Mouse (Mus musculus) heart, postnatal 0 days (tissue): ENCODE results near the gene Megf11.

Experiments
- CTCF ChIP-seq: IDR thresholded peaks from 2 replicates; pipeline ENCODE4 v1.5.1; 2016; ENCODE audit warnings: antibody characterized with exemption, control low read depth, low read depth
- EP300 ChIP-seq: IDR thresholded peaks from 2 replicates; pipeline ENCODE4 v1.6.1; 2016; ENCODE audit warnings: antibody characterized with exemption, low read depth

DNA sequence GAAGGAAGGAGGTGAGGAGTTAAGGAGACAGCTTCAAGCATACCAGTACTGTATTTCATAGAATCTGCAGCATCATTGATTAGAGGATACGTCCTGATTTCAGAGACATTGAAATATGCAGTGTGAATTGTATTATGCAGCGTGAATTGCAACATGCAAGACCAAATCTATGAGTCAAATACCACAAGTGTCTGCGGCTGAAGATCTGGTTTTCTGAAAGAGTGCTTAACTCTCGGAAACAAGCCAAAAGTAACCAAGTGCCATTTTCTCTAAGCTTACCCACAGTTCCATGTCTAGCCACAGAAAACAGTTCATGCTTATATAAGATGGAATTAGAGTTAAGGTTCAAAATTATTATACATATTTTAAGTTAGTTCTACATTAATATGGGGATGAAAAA lies 362.3 kb downstream of the Megf11 start:
- no peak for TF ChIP-seq EP300
- TF ChIP-seq CTCF, result no peak
